ENCODE assay signal across 10 mouse cellular contexts in the genomic region with DNA sequence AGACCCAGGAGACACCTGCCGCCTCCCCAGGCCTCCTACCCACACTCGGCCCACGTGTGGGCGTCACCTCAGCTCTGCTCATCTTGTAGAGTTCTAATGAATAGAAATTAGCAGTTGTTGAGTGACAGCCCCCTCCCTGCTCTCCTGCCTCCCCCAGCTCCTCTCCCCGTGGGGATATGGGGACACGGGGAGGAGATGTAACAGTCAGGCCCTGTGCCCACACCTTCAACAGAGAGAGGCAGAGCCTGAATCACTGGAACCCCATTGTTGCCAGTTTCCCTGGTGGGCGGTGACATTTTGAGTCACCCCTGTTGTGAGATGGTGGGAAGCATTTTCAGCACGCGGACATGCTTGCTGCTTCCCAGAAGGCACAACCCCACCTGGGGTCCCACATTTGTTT.
"Had no signal": no experiment of that assay in that cellular context is flagged by ENCODE, and none has a peak within 500 bp of the region (broad histone marks: within the 10 kb centered on the region; RNA-seq: fewer than 3 reads in every experiment).

No protein-coding gene starts in this region.

- ATAC-seq: intestine, postnatal 0 days; liver, postnatal 0 days had no signal

- DNase-seq: kidney, adult 8-10 months; kidney, postnatal 25 days; liver, embryonic 13.5 days; liver, postnatal 0 days; lung, postnatal 14 days; right cerebral cortex, postnatal 25 days; spleen, adult 18-20 months; thymus, adult 18-20 months; thymus, postnatal 25 days had no signal
